Mouse (Mus musculus): ENCODE results near the gene Fam32a. TPM values are rescaled to one million over a fixed set of nuclear protein-coding genes. Genes with fewer than 3 reads are reported as not detected.
A peak's percentile ranks its signal among the peaks of the same experiment; 100 is the strongest.

The Fam32a gene
- polyA plus RNA-seq, 1 experiment from 2014 or later = 90.2 TPM

- DNase-seq (ENCODE audit: low read depth, low spot score) (peak; percentile 91), ATAC-seq (peak; percentile 92)
- ChIA-PET POLR2A (interaction anchor here (1.0 kb wide), 1 partner anchor 16 kb away, joined by 3 read pairs; no protein-coding TSS in a partner anchor), CTCF (interaction anchor here (0.7 to 2.5 kb wide), 10 partner anchors 9 to 105 kb away, joined by 3 to 37 read pairs (median 5); partner anchors contain the start of genes Fam32a and Tpm4)
- in situ Hi-C loops (cut with MboI; ENCODE audit: low pct_unique_long_range_greater_than_20kb) = no loop called here
- no peak for TF ChIP-seq CTCF (IDR thresholded peaks at IDR 0.05)
- H3K27me3 ChIP-seq = no peaks in the 10 kb centered on the region
These were observed 20.2 kb downstream of the Fam32a start, which contains the start of gene Ap1m1 for GRCm38 (mm10) chr8:72239499-72240402. Gene Ap1m1 (plus strand): TSS chr8:72240018.

GRCm38 (mm10) chr8:72240403-72240763, 20.9 kb downstream of the Fam32a start:
- POLR2A ChIA-PET = interaction anchor here (1.0 kb wide), 1 partner anchor 16 kb away, joined by 3 read pairs; no protein-coding TSS in a partner anchor
- CTCF ChIA-PET = interaction anchor here (0.7 to 2.5 kb wide), 10 partner anchors 8 to 106 kb away, joined by 3 to 37 read pairs (median 5); partner anchors contain the start of genes Fam32a and Tpm4
- ATAC-seq (no peak), DNase-seq (ENCODE audit: low read depth, low spot score) (no peak)
- TF ChIP-seq CTCF (IDR thresholded peaks at IDR 0.05) = no peak
- in situ Hi-C loops (cut with MboI; ENCODE audit: low pct_unique_long_range_greater_than_20kb) = no loop called here
- H3K27me3 ChIP-seq = no peaks in the 10 kb centered on the region

GRCm38 (mm10) chr8:72240951-72241350, 21.4 kb downstream of the Fam32a start:
- POLR2A ChIA-PET = no interaction called here
- CTCF ChIA-PET = interaction anchor here (2.5 kb wide), 1 partner anchor 18 kb away, joined by 37 read pairs; no protein-coding TSS in a partner anchor
- no peak for TF ChIP-seq CTCF (IDR thresholded peaks at IDR 0.05)
- ATAC-seq (no peak), DNase-seq (ENCODE audit: low read depth, low spot score) (no peak)
- in situ Hi-C loops (cut with MboI; ENCODE audit: low pct_unique_long_range_greater_than_20kb) = no loop called here
- no peaks in the 10 kb centered on the region for H3K27me3 ChIP-seq

- ChIA-PET CTCF (no interaction called here), POLR2A (no interaction called here)
- TF ChIP-seq CTCF (IDR thresholded peaks at IDR 0.05) = no peak
- ATAC-seq = no peak
- no peaks in the 10 kb centered on the region for H3K27me3 ChIP-seq
- no peak for DNase-seq (ENCODE audit: low read depth, low spot score)
- in situ Hi-C loops (cut with MboI; ENCODE audit: low pct_unique_long_range_greater_than_20kb) = no loop called here
These were observed 22.7 kb downstream of the Fam32a start for GRCm38 (mm10) chr8:72242226-72242625.

GRCm38 (mm10) chr8:72244610-72245009, 25.1 kb downstream of the Fam32a start:
- no peak for TF ChIP-seq CTCF (IDR thresholded peaks at IDR 0.05)
- CTCF ChIA-PET = no interaction called here
- H3K27me3 ChIP-seq = no peaks in the 10 kb centered on the region
- DNase-seq (ENCODE audit: low read depth, low spot score) (no peak), ATAC-seq (no peak)
- in situ Hi-C loops (cut with MboI; ENCODE audit: low pct_unique_long_range_greater_than_20kb) = no loop called here
- POLR2A ChIA-PET = interaction anchor here (0.6 kb wide), 1 partner anchor 69 kb away, joined by 3 read pairs; no protein-coding TSS in a partner anchor

- DNase-seq (ENCODE audit: low read depth, low spot score) (no peak), ATAC-seq (no peak)
- in situ Hi-C loops (cut with MboI; ENCODE audit: low pct_unique_long_range_greater_than_20kb) = no loop called here
- CTCF ChIA-PET = no interaction called here
- no peaks in the 10 kb centered on the region for H3K27me3 ChIP-seq
- no peak for TF ChIP-seq CTCF (IDR thresholded peaks at IDR 0.05)
- POLR2A ChIA-PET = interaction anchor here (1.2 kb wide), 1 partner anchor 10 kb away, joined by 3 read pairs; no protein-coding TSS in a partner anchor
These were observed 37.8 kb downstream of the Fam32a start for GRCm38 (mm10) chr8:72257171-72257901.

- no peak for ATAC-seq
- DNase-seq (ENCODE audit: low read depth, low spot score) = no peak
- ChIA-PET CTCF (no interaction called here), POLR2A (no interaction called here)
- in situ Hi-C loops (cut with MboI; ENCODE audit: low pct_unique_long_range_greater_than_20kb) = no loop called here
- H3K27me3 ChIP-seq = no peaks in the 10 kb centered on the region
- no peak for TF ChIP-seq CTCF (IDR thresholded peaks at IDR 0.05)
These were observed 38.3 kb downstream of the Fam32a start for GRCm38 (mm10) chr8:72257902-72258238.

- ChIA-PET POLR2A (no interaction called here), CTCF (interaction anchor here (5.3 kb wide), 1 partner anchor 104 kb away, joined by 33 read pairs; no protein-coding TSS in a partner anchor)
- in situ Hi-C loops (cut with MboI; ENCODE audit: low pct_unique_long_range_greater_than_20kb) = no loop called here
- TF ChIP-seq CTCF (IDR thresholded peaks at IDR 0.05) = no peak
- no peak for ATAC-seq
- H3K27me3 ChIP-seq = no peaks in the 10 kb centered on the region
- DNase-seq (ENCODE audit: low read depth, low spot score) = no peak
These were observed 40.3 kb downstream of the Fam32a start for GRCm38 (mm10) chr8:72259862-72260261.

- H3K27me3 ChIP-seq = no peaks in the 10 kb centered on the region
- TF ChIP-seq CTCF (IDR thresholded peaks at IDR 0.05) = no peak
- in situ Hi-C loops (cut with MboI; ENCODE audit: low pct_unique_long_range_greater_than_20kb) = no loop called here
- ChIA-PET CTCF (interaction anchor here (1.6 to 5.3 kb wide), 4 partner anchors 103 to 221 kb away, joined by 3 to 33 read pairs (median 8); no protein-coding TSS in a partner anchor), POLR2A (no interaction called here)
- DNase-seq (ENCODE audit: low read depth, low spot score) = no peak
- no peak for ATAC-seq
These were observed 41.1 kb downstream of the Fam32a start for GRCm38 (mm10) chr8:72260585-72260984.

- no peak for DNase-seq (ENCODE audit: low read depth, low spot score)
- CTCF ChIA-PET = interaction anchor here (0.8 to 5.3 kb wide), 7 partner anchors 8 to 221 kb away, joined by 3 to 33 read pairs (median 3); no protein-coding TSS in a partner anchor
- in situ Hi-C loops (cut with MboI; ENCODE audit: low pct_unique_long_range_greater_than_20kb) = no loop called here
- no peaks in the 10 kb centered on the region for H3K27me3 ChIP-seq
- ATAC-seq = no peak
- POLR2A ChIA-PET = no interaction called here
- peak; percentile 72 for TF ChIP-seq CTCF (IDR thresholded peaks at IDR 0.05)
These were observed 41.5 kb downstream of the Fam32a start for GRCm38 (mm10) chr8:72261019-72261418.
